Mouse (Mus musculus): Measurements from ENCODE around the gene Clstn2.

DNA sequence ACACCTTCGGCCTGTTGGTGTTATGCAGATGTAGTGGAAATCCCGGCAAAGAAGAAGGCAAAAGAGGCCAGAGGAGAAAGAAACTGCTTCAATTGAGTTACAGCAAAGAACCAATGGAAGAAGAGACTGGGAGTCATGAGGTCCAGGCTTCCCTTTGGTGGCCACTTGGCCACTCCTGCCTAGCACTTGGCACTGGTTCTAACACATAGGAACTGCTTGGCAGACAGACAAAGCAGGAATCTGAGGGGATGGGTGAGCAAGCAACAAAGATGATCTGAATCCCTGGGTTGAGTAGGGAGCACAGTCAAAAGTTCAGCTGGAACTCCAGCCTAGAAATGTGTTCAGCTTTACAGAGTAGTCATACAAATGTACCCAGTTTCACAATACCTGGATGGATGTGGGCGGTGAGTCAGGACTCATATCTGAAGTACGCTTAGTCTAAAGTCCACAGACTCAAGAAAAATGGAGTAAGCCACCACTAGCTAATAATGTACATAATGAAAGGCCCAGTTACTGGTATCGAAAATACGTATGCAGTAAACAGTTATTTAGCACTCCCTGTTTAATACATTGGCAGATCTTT lies 392.9 kb downstream of the Clstn2 start:
- TF ChIP-seq CTCF (IDR thresholded peaks at IDR 0.05; ENCODE audit: low read depth, low read length), result no peak
- TF ChIP-seq GATA1 (IDR thresholded peaks at IDR 0.05; ENCODE audit: borderline replicate concordance, low read length), result no peak
- no peak for TF ChIP-seq POLR2AphosphoS5 (IDR thresholded peaks at IDR 0.05; ENCODE audit: insufficient replicate concordance, low read depth, low read length)
